Mouse (Mus musculus): ENCODE measurements around the gene 4930432M17Rik. TPM values are rescaled to one million over a fixed set of nuclear protein-coding genes. Genes with fewer than 3 reads are reported as not detected.
A peak's percentile ranks its signal among the peaks of the same experiment; 100 is the strongest.

Gene 4930432M17Rik
- polyA plus RNA-seq, 1 experiment: not detected

DNA sequence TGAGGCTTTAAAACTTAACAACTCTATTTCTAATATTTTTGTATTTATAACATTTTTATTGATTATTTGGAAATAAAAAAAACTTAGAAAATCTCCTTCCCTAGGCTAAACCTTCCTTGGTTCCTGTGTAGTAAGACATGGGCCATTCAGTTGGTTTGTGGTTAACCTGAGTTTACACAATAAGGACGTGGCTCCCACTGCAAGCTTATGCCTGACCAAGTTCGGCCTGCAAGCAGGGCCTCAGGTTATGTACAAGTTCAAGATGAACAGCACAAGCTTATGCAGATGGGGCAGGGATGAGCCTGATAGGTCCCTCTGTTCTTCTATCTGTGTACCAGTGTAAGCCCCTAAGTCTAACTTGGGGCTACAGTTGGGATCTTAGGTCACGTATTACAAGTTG lies 19.1 kb downstream of the 4930432M17Rik start:
- H3K4me3 ChIP-seq (ENCODE audit: insufficient read depth, low read depth, low read length): no peak overlapping the region
- no peak overlapping the region for H3K27ac ChIP-seq (ENCODE audit: insufficient read depth, low read depth, low read length)
- H3K36me3 ChIP-seq (ENCODE audit: control insufficient read depth, insufficient read depth, low read length): no peaks in the 10 kb centered on the region
- WGBS: 85% methylated on average over 3 of the region's 3 CpGs
- peaks cover 18% of the 10 kb centered on the region for H3K4me1 ChIP-seq (ENCODE audit: control insufficient read depth, insufficient read depth, low read length)
- TF ChIP-seq POLR2A (IDR thresholded peaks at IDR 0.05; ENCODE audit: low read depth, low read length) (no peak), CTCF (conservative IDR thresholded peaks at IDR 0.05; ENCODE audit: insufficient read depth, insufficient read length, low read depth, low read length) (no peak)
- DNase-seq: no peak
- H3K27me3 ChIP-seq (replicated peaks; ENCODE audit: control insufficient read depth, insufficient read depth, low read length): no peaks in the 10 kb centered on the region

GRCm38 (mm10) chr3:121693001-121693730 lies 22.6 kb downstream of the 4930432M17Rik start:
- WGBS: 65% methylated on average over 13 of the region's 13 CpGs
- no peak overlapping the region for H3K27ac ChIP-seq (ENCODE audit: insufficient read depth, low read depth, low read length)
- peak; percentile 26 for DNase-seq

DNA sequence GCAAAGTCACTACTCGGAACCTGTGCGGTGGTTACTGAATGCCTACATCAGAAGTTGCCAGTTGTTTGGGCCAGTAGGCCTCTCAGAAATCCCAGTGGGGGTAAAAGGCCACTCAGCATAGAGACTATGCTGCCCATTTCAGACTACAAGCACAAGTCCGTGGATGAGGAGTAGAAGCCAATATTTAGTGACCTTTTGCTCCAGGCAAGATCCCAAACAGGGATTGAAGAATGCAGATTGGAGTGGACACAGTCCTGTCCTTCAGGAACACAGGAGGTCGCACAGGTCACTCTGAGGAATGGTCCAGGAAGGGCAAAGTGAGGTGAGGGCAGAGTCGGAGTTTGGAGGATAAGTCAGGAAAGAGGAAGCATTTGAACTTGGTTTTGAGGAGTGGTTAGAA lies 23.2 kb downstream of the 4930432M17Rik start:
- H3K27me3 ChIP-seq (replicated peaks; ENCODE audit: control insufficient read depth, insufficient read depth, low read length): no peaks in the 10 kb centered on the region
- H3K4me1 ChIP-seq (ENCODE audit: control insufficient read depth, insufficient read depth, low read length): peaks cover 10% of the 10 kb centered on the region; the same call in 1 of the 2 replicates
- H3K4me3 ChIP-seq (ENCODE audit: insufficient read depth, low read depth, low read length): no peak overlapping the region
- H3K27ac ChIP-seq (ENCODE audit: insufficient read depth, low read depth, low read length): no peak overlapping the region
- WGBS: 57% methylated on average over 5 of the region's 5 CpGs
- no peaks in the 10 kb centered on the region for H3K36me3 ChIP-seq (ENCODE audit: control insufficient read depth, insufficient read depth, low read length)
- no peak for TF ChIP-seq POLR2A (IDR thresholded peaks at IDR 0.05; ENCODE audit: low read depth, low read length)
- no peak for TF ChIP-seq CTCF (conservative IDR thresholded peaks at IDR 0.05; ENCODE audit: insufficient read depth, insufficient read length, low read depth, low read length)
- peak; percentile 65 for DNase-seq

More at GRCm38 (mm10) chr3:121693001-121693730, 22.6 kb downstream of the 4930432M17Rik start:
- peaks cover 10% of the 10 kb centered on the region; the same call in 1 of the 2 replicates for H3K4me1 ChIP-seq (ENCODE audit: control insufficient read depth, insufficient read depth, low read length)
- no peaks in the 10 kb centered on the region for H3K36me3 ChIP-seq (ENCODE audit: control insufficient read depth, insufficient read depth, low read length)
- H3K4me3 ChIP-seq (ENCODE audit: insufficient read depth, low read depth, low read length): no peak overlapping the region
- H3K27me3 ChIP-seq (replicated peaks; ENCODE audit: control insufficient read depth, insufficient read depth, low read length): no peaks in the 10 kb centered on the region
- no peak; the same call in 1 of the 2 replicates for TF ChIP-seq CTCF (conservative IDR thresholded peaks at IDR 0.05; ENCODE audit: insufficient read depth, insufficient read length, low read depth, low read length)
- no peak for TF ChIP-seq POLR2A (IDR thresholded peaks at IDR 0.05; ENCODE audit: low read depth, low read length)

- no peaks in the 10 kb centered on the region for H3K27me3 ChIP-seq (replicated peaks; ENCODE audit: control insufficient read depth, insufficient read depth, low read length)
- H3K27ac ChIP-seq (ENCODE audit: insufficient read depth, low read depth, low read length): no peak overlapping the region
- H3K4me3 ChIP-seq (ENCODE audit: insufficient read depth, low read depth, low read length): no peak overlapping the region
- DNase-seq: no peak
- no peak for TF ChIP-seq POLR2A (IDR thresholded peaks at IDR 0.05; ENCODE audit: low read depth, low read length)
- no peak for TF ChIP-seq CTCF (conservative IDR thresholded peaks at IDR 0.05; ENCODE audit: insufficient read depth, insufficient read length, low read depth, low read length)
- no peaks in the 10 kb centered on the region for H3K36me3 ChIP-seq (ENCODE audit: control insufficient read depth, insufficient read depth, low read length)
- peaks cover 10% of the 10 kb centered on the region; the same call in 1 of the 2 replicates for H3K4me1 ChIP-seq (ENCODE audit: control insufficient read depth, insufficient read depth, low read length)
- WGBS: 62% methylated on average over 7 of the region's 7 CpGs
Measured at GRCm38 (mm10) chr3:121697169-121697568, 26.6 kb downstream of the 4930432M17Rik start.

DNA sequence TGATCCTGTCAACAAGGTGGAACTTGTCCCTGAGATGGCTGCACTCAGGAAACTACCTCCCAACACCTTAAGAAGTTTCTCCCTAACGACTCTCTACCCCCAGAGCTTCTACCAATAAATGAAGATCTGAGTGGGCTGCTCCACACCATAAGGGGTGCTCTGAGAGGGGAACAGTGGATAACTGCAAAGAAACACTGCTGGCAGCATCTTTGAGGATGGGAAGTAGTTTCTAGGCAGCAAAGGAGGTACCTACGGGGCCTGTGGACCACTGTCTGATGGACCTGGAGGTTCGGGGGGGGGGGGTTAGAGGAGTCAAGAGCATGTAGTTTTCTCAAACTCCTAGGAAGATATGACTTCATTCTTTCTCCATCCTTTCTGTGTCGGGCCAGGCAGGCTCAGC lies 28.8 kb downstream of the 4930432M17Rik start:
- H3K4me1 ChIP-seq (ENCODE audit: control insufficient read depth, insufficient read depth, low read length): no peaks in the 10 kb centered on the region
- TF ChIP-seq CTCF (conservative IDR thresholded peaks at IDR 0.05; ENCODE audit: insufficient read depth, insufficient read length, low read depth, low read length) (no peak), POLR2A (IDR thresholded peaks at IDR 0.05; ENCODE audit: low read depth, low read length) (no peak)
- H3K36me3 ChIP-seq (ENCODE audit: control insufficient read depth, insufficient read depth, low read length): no peaks in the 10 kb centered on the region
- no peak overlapping the region for H3K4me3 ChIP-seq (ENCODE audit: insufficient read depth, low read depth, low read length)
- DNase-seq: no peak
- H3K27ac ChIP-seq (ENCODE audit: insufficient read depth, low read depth, low read length): no peak overlapping the region
- WGBS: 79% methylated on average over 4 of the region's 4 CpGs
- no peaks in the 10 kb centered on the region for H3K27me3 ChIP-seq (replicated peaks; ENCODE audit: control insufficient read depth, insufficient read depth, low read length)

GRCm38 (mm10) chr3:121699849-121700248 lies 29.3 kb downstream of the 4930432M17Rik start:
- Histone ChIP-seq H3K4me3 (ENCODE audit: insufficient read depth, low read depth, low read length) (no peak overlapping the region), H3K4me1 (ENCODE audit: control insufficient read depth, insufficient read depth, low read length) (no peaks in the 10 kb centered on the region), H3K27me3 (replicated peaks; ENCODE audit: control insufficient read depth, insufficient read depth, low read length) (no peaks in the 10 kb centered on the region), H3K27ac (ENCODE audit: insufficient read depth, low read depth, low read length) (no peak overlapping the region), H3K36me3 (ENCODE audit: control insufficient read depth, insufficient read depth, low read length) (no peaks in the 10 kb centered on the region)
- WGBS: 92% methylated on average over 4 of the region's 4 CpGs
- DNase-seq: no peak
- TF ChIP-seq POLR2A (IDR thresholded peaks at IDR 0.05; ENCODE audit: low read depth, low read length) (no peak), CTCF (conservative IDR thresholded peaks at IDR 0.05; ENCODE audit: insufficient read depth, insufficient read length, low read depth, low read length) (no peak)

DNA sequence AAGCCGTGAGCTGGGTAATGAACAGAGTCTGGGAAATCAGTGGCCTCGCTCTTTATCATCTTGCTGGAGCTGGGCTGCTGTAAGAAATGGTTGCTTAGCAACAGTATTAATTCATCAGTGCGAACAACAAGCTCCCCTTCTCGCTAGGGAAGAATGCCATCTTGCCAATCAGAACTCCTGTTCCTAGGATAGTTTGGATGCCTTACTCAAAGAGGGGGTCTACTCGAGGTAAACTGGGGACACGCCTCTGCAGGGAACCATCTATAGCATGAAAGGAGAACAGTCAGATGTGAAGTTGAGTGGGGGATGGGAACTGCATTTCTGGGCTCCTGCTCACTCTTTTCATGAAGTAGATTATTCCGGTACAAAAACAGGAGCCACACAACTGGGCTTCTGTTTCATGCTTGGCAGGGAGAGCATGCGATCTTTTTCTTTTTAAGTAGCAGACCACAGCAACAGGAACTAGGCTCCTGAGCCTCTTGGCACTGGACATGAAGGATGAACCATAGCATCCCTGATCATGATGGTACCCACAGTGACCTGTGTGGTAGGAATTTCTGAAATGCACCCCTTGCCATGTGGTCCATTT lies 29.9 kb downstream of the 4930432M17Rik start:
- no peaks in the 10 kb centered on the region for H3K36me3 ChIP-seq (ENCODE audit: control insufficient read depth, insufficient read depth, low read length)
- no peak for DNase-seq
- H3K27ac ChIP-seq (ENCODE audit: insufficient read depth, low read depth, low read length): no peak overlapping the region
- H3K27me3 ChIP-seq (replicated peaks; ENCODE audit: control insufficient read depth, insufficient read depth, low read length): no peaks in the 10 kb centered on the region
- no peaks in the 10 kb centered on the region for H3K4me1 ChIP-seq (ENCODE audit: control insufficient read depth, insufficient read depth, low read length)
- H3K4me3 ChIP-seq (ENCODE audit: insufficient read depth, low read depth, low read length): no peak overlapping the region
- 71% methylated on average over 8 of the region's 8 CpGs for WGBS
- TF ChIP-seq CTCF (conservative IDR thresholded peaks at IDR 0.05; ENCODE audit: insufficient read depth, insufficient read length, low read depth, low read length): no peak
- TF ChIP-seq POLR2A (IDR thresholded peaks at IDR 0.05; ENCODE audit: low read depth, low read length): no peak
